Mouse (Mus musculus) neural tube, embryonic 14.5 days (tissue): ENCODE measurements around the gene Kcnh1. TPM values are rescaled to one million over a fixed set of nuclear protein-coding genes. Genes with fewer than 3 reads are reported as not detected.

Source experiments
- ATAC-seq: fragments of 200-750 bp; cut with Nextera tagmentation; 2 replicates; pipeline ENCODE4 v1.8.0; 2017; ENCODE audit warnings: low read depth, mild to moderate bottlenecking, moderate TSS enrichment, moderate library complexity
- H3K27ac ChIP-seq: fragments of 300-500 bp; sonication (generic); 2 replicates; pipeline ENCODE4 v1.5.1; 2014; ENCODE audit warnings: low read depth, mild to moderate bottlenecking, control low read depth, low read length, moderate library complexity, mixed read lengths
- H3K27me3 ChIP-seq: fragments of 300-500 bp; sonication (generic); 2 replicates; pipeline ENCODE4 v1.6.1; 2014; ENCODE audit warnings: low read length; ENCODE audit not compliant: control insufficient read depth, insufficient read depth
- H3K36me3 ChIP-seq: fragments of 300-500 bp; sonication (generic); 2 replicates; pipeline ENCODE4 v1.6.1; 2014; ENCODE audit warnings: low read length, mixed read lengths; ENCODE audit not compliant: control insufficient read depth, insufficient read depth
- H3K4me1 ChIP-seq: fragments of 300-500 bp; sonication (generic); 2 replicates; pipeline ENCODE4 v1.6.1; 2014; ENCODE audit warnings: low read length; ENCODE audit not compliant: control insufficient read depth, insufficient read depth
- H3K4me2 ChIP-seq: fragments of 300-500 bp; sonication (generic); 2 replicates; pipeline ENCODE4 v1.6.1; 2014; ENCODE audit warnings: mild to moderate bottlenecking, low read depth, low read length, control low read depth
- H3K4me3 ChIP-seq: fragments of 300-500 bp; sonication (generic); 2 replicates; pipeline ENCODE4 v1.5.1; 2014; ENCODE audit warnings: low read depth, low read length, control low read depth, mixed read lengths
- H3K9ac ChIP-seq: fragments of 300-500 bp; sonication (generic); replicated peaks from 2 replicates; pipeline ENCODE4 v1.6.1; 2014; ENCODE audit warnings: low read depth, mild to moderate bottlenecking, control low read depth, low read length, mixed read lengths
- H3K9me3 ChIP-seq: fragments of 300-500 bp; sonication (generic); 2 replicates; pipeline ENCODE4 v1.6.1; 2016; ENCODE audit warnings: low read length; ENCODE audit not compliant: control insufficient read depth
- WGBS: fragments of 180-500 bp; shearing (Covaris S2); extraction: QIAGEN DNeasy Blood & Tissue Kit; methylation state at CpG from one replicate; pipeline ENCODE4 v1.1.7; 2014; 5-methylcytosine and 5-hydroxymethylcytosine counted together
- polyA plus RNA-seq: library from polyadenylated mRNA; unstranded; fragments of >200 nt; fragmentation: Nextera tagmentation; extraction: Ambion mirVana; gene quantifications from 2 replicates; pipeline ENCODE4 v1.2.1, GENCODE M21; 2014

Gene Kcnh1
- polyA plus RNA-seq, 1 experiment from 2014 or later, result 3.1 TPM

DNA sequence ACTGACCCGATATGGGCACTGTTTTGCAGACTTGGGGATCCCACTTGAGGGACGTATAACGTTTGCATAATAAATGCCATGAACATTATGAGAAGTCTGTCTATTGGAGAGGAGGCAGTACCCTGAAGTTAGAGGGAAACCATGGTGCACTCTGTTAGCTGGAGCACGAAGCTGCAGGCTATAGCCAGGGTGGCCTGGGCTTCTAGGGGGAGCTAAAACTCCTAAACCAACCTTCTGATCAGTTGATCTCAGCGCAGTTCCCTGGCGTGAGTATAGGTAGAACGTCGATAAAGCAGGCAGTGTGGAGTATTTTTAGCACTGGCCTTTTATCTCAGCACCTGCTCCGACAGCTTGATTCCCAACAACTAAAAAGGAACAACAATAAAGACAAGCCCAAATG, 2.1 kb downstream of the Kcnh1 start:
- Histone ChIP-seq H3K27ac (no peak overlapping the region), H3K36me3 (no peaks in the 10 kb centered on the region), H3K4me3 (no peak overlapping the region), H3K4me1 (0 out of 2 replicates have a peak, but pooled peaks cover 2% of the 10 kb centered on the region), H3K4me2 (peak overlapping the region; percentile 79; the same call in 1 of the 2 replicates), H3K9ac (no peak overlapping the region), H3K27me3 (peaks cover 9% of the 10 kb centered on the region), H3K9me3 (no peaks in the 10 kb centered on the region)
- no peak for ATAC-seq
- WGBS, result 65% methylated on average over 9 of the region's 9 CpGs

- Histone ChIP-seq H3K4me3 (no peak overlapping the region), H3K27me3 (peaks cover 9% of the 10 kb centered on the region), H3K4me2 (no peak overlapping the region), H3K4me1 (0 out of 2 replicates have a peak, but pooled peaks cover 2% of the 10 kb centered on the region), H3K36me3 (no peaks in the 10 kb centered on the region), H3K27ac (no peak overlapping the region), H3K9me3 (no peaks in the 10 kb centered on the region), H3K9ac (no peak overlapping the region)
- WGBS, result 60% methylated on average over 14 of the region's 14 CpGs
- ATAC-seq, result no peak
Measured at GRCm38 (mm10) chr1:192193656-192194055, 3.1 kb downstream of the Kcnh1 start.

GRCm38 (mm10) chr1:192197495-192197894, 6.9 kb downstream of the Kcnh1 start:
- H3K9ac ChIP-seq, result no peak overlapping the region
- no peaks in the 10 kb centered on the region for H3K9me3 ChIP-seq
- H3K4me1 ChIP-seq, result no peaks in the 10 kb centered on the region
- no peak for ATAC-seq
- H3K27ac ChIP-seq, result no peak overlapping the region
- H3K4me3 ChIP-seq, result no peak overlapping the region
- H3K4me2 ChIP-seq, result no peak overlapping the region
- no peaks in the 10 kb centered on the region for H3K36me3 ChIP-seq
- WGBS, result 75% methylated on average over 10 of the region's 10 CpGs
- no peaks in the 10 kb centered on the region for H3K27me3 ChIP-seq

GRCm38 (mm10) chr1:192202936-192203335, 12.4 kb downstream of the Kcnh1 start:
- Histone ChIP-seq H3K4me1 (no peaks in the 10 kb centered on the region), H3K9me3 (no peaks in the 10 kb centered on the region), H3K9ac (no peak overlapping the region), H3K27ac (no peak overlapping the region), H3K4me2 (no peak overlapping the region), H3K4me3 (no peak overlapping the region), H3K27me3 (no peaks in the 10 kb centered on the region), H3K36me3 (no peaks in the 10 kb centered on the region)
- 12% methylated on average over 1 of the region's 1 CpGs for WGBS
- ATAC-seq, result no peak

GRCm38 (mm10) chr1:192207956-192208355, 17.4 kb downstream of the Kcnh1 start:
- H3K9ac ChIP-seq, result no peak overlapping the region
- no peak for ATAC-seq
- no peaks in the 10 kb centered on the region for H3K4me1 ChIP-seq
- WGBS, result 27% methylated on average over 5 of the region's 5 CpGs
- no peaks in the 10 kb centered on the region for H3K36me3 ChIP-seq
- H3K27me3 ChIP-seq, result no peaks in the 10 kb centered on the region
- H3K4me3 ChIP-seq, result no peak overlapping the region
- no peaks in the 10 kb centered on the region for H3K9me3 ChIP-seq
- H3K27ac ChIP-seq, result no peak overlapping the region
- H3K4me2 ChIP-seq, result no peak overlapping the region

- WGBS, result 79% methylated on average over 2 of the region's 2 CpGs
- Histone ChIP-seq H3K4me1 (no peaks in the 10 kb centered on the region), H3K4me2 (no peak overlapping the region), H3K36me3 (no peaks in the 10 kb centered on the region), H3K9ac (no peak overlapping the region), H3K27ac (no peak overlapping the region), H3K9me3 (no peaks in the 10 kb centered on the region), H3K4me3 (no peak overlapping the region), H3K27me3 (no peaks in the 10 kb centered on the region)
- no peak for ATAC-seq
Measured at GRCm38 (mm10) chr1:192212448-192212847, 21.9 kb downstream of the Kcnh1 start.

DNA sequence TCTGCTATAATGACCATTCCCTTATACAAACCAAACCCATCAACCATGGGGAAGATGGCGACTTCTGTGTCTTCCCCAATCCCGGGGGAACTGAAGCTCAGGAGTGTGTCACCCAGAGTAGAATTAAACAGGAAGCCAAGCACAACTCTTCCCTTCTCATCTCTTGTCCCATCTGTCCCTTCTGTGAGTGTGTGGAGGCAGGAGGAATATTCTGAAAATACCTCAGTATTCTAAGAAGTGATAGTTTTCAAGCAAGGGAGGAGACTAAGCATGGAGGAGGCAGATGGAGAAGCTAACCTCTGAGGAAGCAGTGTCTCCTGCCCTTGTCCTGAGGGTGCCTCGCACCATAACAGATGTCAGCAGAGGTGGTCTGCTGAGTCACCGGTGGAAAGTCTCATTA, 24.1 kb downstream of the Kcnh1 start:
- no peak overlapping the region for H3K27ac ChIP-seq
- no peak for ATAC-seq
- no peaks in the 10 kb centered on the region for H3K36me3 ChIP-seq
- H3K27me3 ChIP-seq, result no peaks in the 10 kb centered on the region
- H3K4me2 ChIP-seq, result no peak overlapping the region
- H3K9ac ChIP-seq, result no peak overlapping the region
- no peaks in the 10 kb centered on the region for H3K4me1 ChIP-seq
- 94% methylated on average over 4 of the region's 4 CpGs for WGBS
- H3K9me3 ChIP-seq, result no peaks in the 10 kb centered on the region
- no peak overlapping the region for H3K4me3 ChIP-seq

GRCm38 (mm10) chr1:192220156-192220555, 29.6 kb downstream of the Kcnh1 start:
- WGBS, result 61% methylated on average over 2 of the region's 2 CpGs
- Histone ChIP-seq H3K4me2 (no peak overlapping the region), H3K4me3 (no peak overlapping the region), H3K36me3 (no peaks in the 10 kb centered on the region), H3K27ac (no peak overlapping the region), H3K27me3 (no peaks in the 10 kb centered on the region), H3K9ac (no peak overlapping the region), H3K4me1 (no peaks in the 10 kb centered on the region), H3K9me3 (no peaks in the 10 kb centered on the region)
- no peak for ATAC-seq

- Histone ChIP-seq H3K27ac (no peak overlapping the region), H3K27me3 (no peaks in the 10 kb centered on the region), H3K9me3 (no peaks in the 10 kb centered on the region), H3K4me2 (no peak overlapping the region), H3K9ac (no peak overlapping the region), H3K4me1 (no peaks in the 10 kb centered on the region), H3K36me3 (no peaks in the 10 kb centered on the region), H3K4me3 (no peak overlapping the region)
- 55% methylated on average over 4 of the region's 4 CpGs for WGBS
- no peak for ATAC-seq
Measured at GRCm38 (mm10) chr1:192224161-192224560, 33.6 kb downstream of the Kcnh1 start.

GRCm38 (mm10) chr1:192232696-192233095, 42.1 kb downstream of the Kcnh1 start:
- H3K9me3 ChIP-seq, result no peaks in the 10 kb centered on the region
- H3K9ac ChIP-seq, result no peak overlapping the region
- no peak overlapping the region for H3K27ac ChIP-seq
- no peaks in the 10 kb centered on the region for H3K4me1 ChIP-seq
- no peaks in the 10 kb centered on the region for H3K36me3 ChIP-seq
- no peak overlapping the region for H3K4me2 ChIP-seq
- no peak overlapping the region for H3K4me3 ChIP-seq
- H3K27me3 ChIP-seq, result no peaks in the 10 kb centered on the region
- no peak for ATAC-seq
- 50% methylated on average over 1 of the region's 1 CpGs for WGBS
